Mouse (Mus musculus): ENCODE measurements around the gene Pgpep1.

Gene Pgpep1

GRCm38 (mm10) chr8:70660273-70660725, at the start of gene Pgpep1:
Pgpep1 (minus strand) TSS chr8:70660388.
- DNase-seq (ENCODE audit: low spot score) = no peak

GRCm38 (mm10) chr8:70709794-70710193, 49.6 kb upstream of the Pgpep1 start:
- no peak for DNase-seq (ENCODE audit: low spot score)

GRCm38 (mm10) chr8:70708281-70708680, 48.1 kb upstream of the Pgpep1 start:
- DNase-seq (ENCODE audit: low spot score) = no peak

- DNase-seq (ENCODE audit: low spot score) = no peak
These were observed 43.1 kb upstream of the Pgpep1 start, which contains the start of gene Iqcn for GRCm38 (mm10) chr8:70703287-70703686. Iqcn (plus strand) TSS chr8:70703457.

GRCm38 (mm10) chr8:70702842-70703182, 42.6 kb upstream of the Pgpep1 start:
- DNase-seq (ENCODE audit: low spot score) = no peak

- DNase-seq (ENCODE audit: low spot score) = no peak
These were observed 42.0 kb upstream of the Pgpep1 start for GRCm38 (mm10) chr8:70701982-70702841.

GRCm38 (mm10) chr8:70701048-70701981, 41.1 kb upstream of the Pgpep1 start:
- no peak for DNase-seq (ENCODE audit: low spot score)

GRCm38 (mm10) chr8:70700555-70700922, 40.4 kb upstream of the Pgpep1 start:
- DNase-seq (ENCODE audit: low spot score) = peak; percentile 71

GRCm38 (mm10) chr8:70699834-70700554, 39.8 kb upstream of the Pgpep1 start:
- no peak for DNase-seq (ENCODE audit: low spot score)

- DNase-seq (ENCODE audit: low spot score) = no peak
These were observed 39.1 kb upstream of the Pgpep1 start for GRCm38 (mm10) chr8:70699116-70699833.

GRCm38 (mm10) chr8:70698310-70699109, 38.3 kb upstream of the Pgpep1 start, which contains the start of gene Jund:
Jund (plus strand) TSS chr8:70698949.
- DNase-seq (ENCODE audit: low spot score) = peak; percentile 96

- DNase-seq (ENCODE audit: low spot score) = no peak
These were observed 37.4 kb upstream of the Pgpep1 start for GRCm38 (mm10) chr8:70697366-70698250.

- DNase-seq (ENCODE audit: low spot score) = no peak
These were observed 36.8 kb upstream of the Pgpep1 start for GRCm38 (mm10) chr8:70696946-70697345.

GRCm38 (mm10) chr8:70696019-70696885, 36.1 kb upstream of the Pgpep1 start:
- no peak for DNase-seq (ENCODE audit: low spot score)

GRCm38 (mm10) chr8:70695318-70696018, 35.3 kb upstream of the Pgpep1 start:
- DNase-seq (ENCODE audit: low spot score) = no peak

GRCm38 (mm10) chr8:70693636-70694035, 33.4 kb upstream of the Pgpep1 start:
- DNase-seq (ENCODE audit: low spot score) = no peak

GRCm38 (mm10) chr8:70691727-70692231, 31.6 kb upstream of the Pgpep1 start:
- no peak for DNase-seq (ENCODE audit: low spot score)

GRCm38 (mm10) chr8:70691230-70691629, 31.0 kb upstream of the Pgpep1 start:
- DNase-seq (ENCODE audit: low spot score) = no peak
